Mouse (Mus musculus): Measurements from ENCODE around the gene Aggf1.
A peak's percentile ranks its signal among the peaks of the same experiment; 100 is the strongest.
"Not testable (repeated sequence)": the region's sequence is repeated elsewhere in the genome, so short reads cannot be mapped to it uniquely, and the experiment has no call there.

Gene Aggf1

GRCm38 (mm10) chr13:95374701-95375553, at the start of gene Aggf1:
TSS of gene Aggf1 (minus strand) at chr13:95375352.
- peak; percentile 84 to 89 for DNase-seq (ENCODE audit: low spot score in 2 of 2)

GRCm38 (mm10) chr13:95424932-95425331, 49.8 kb upstream of the Aggf1 start:
- DNase-seq (ENCODE audit: low spot score in 2 of 2), result no peak

DNA sequence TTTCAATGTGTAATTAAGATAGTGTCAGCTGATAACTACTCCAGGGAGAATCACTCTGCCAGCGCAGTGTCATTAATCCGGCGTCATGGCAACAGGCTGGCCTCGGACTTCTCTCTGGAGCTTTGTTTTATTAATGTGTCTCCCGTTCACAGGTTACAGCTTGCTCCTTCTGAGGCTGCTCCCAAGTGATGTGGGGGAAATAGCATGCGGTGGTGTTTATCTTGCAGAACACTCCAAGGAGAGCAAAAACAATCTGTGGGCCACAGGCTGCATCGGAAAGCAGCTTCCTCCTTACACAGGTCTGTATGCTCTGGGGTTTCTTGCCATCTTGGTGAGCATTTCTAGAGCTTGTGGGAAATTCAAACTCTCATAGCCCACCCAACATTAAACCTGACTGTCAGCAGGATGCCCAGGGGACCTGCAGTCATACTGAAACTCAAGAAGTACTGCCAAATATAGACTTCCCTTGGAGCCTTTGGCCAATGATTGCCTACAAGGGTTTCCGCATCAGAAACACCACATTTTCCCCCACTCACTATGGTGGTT, 44.1 kb upstream of the Aggf1 start:
- no peak for DNase-seq (ENCODE audit: low spot score in 2 of 2)

GRCm38 (mm10) chr13:95418575-95419203, 43.5 kb upstream of the Aggf1 start:
- DNase-seq (ENCODE audit: low spot score in 2 of 2), result no peak

- DNase-seq (ENCODE audit: low spot score in 2 of 2), result no peak
These were observed 37.1 kb upstream of the Aggf1 start for GRCm38 (mm10) chr13:95412257-95412656.

DNA sequence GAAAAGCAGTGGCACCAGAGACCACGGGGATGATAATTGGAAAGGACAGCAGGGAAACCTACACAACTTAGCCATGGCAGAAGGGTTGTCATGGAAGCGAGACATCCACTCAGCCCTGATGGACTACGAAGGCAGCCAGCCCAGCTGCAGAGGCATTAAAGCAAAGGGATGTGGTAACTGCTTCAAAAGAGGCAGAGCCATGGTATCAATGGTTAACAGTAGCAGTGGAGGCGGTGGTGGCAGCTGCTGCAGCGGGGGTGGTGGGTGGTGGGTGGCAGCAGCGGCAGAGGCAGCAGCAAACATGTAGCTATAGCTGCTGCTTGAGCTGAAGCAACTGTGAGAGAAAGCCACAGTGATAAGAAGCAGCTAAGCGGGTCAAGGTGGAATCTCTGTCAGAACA, 18.1 kb upstream of the Aggf1 start:
- DNase-seq (ENCODE audit: low spot score in 2 of 2), result peak in 1 of 2 experiments; percentile 4

DNA sequence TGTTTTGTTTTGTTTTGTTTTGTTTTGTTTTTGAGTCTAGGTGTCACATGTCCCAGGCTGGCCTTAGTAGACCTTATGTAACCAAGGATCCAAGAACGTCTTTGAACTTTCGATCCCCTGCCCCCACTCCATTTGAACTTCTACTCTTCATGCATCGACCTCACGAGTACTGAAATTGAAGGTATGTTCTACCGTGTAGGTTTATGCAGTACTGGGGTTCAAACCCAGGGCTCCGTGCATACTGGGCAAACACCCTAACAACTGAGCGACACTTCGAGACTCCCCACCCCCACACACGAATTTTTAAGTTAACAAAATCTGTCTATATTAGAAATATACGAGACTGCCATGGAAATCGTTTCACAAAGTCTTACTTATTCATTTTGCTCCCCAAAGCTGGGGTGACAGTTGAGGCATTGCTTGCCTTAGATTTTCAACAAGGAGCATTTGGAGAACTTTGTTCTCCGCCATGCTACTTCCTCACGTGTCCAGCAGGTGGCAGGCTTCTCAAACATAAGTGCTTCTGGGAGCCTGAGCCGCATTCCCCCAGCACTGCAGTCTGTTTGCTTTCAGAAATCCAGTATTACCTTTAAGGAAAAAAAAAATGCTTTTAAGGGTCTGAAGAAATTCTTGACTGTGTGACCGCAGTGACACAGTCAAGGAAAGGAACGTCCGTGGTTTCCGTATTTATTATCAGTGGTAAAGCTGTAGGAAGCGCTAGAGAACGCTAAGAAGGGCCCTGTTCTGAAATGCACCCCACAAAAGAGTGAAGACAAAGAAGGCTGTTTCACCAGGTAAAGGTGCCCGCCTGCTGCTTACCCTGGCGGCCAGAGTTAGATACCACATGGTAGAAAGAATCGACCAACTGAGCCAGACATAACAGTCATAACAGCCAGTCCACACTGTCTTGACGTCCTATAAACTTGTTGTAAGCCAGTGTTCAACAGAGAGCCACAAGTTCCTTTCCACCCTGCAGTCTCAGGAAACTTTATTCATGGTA, 15.0 kb upstream of the Aggf1 start:
- DNase-seq (ENCODE audit: low spot score in 2 of 2), result peak; percentile 45 to 77

DNA sequence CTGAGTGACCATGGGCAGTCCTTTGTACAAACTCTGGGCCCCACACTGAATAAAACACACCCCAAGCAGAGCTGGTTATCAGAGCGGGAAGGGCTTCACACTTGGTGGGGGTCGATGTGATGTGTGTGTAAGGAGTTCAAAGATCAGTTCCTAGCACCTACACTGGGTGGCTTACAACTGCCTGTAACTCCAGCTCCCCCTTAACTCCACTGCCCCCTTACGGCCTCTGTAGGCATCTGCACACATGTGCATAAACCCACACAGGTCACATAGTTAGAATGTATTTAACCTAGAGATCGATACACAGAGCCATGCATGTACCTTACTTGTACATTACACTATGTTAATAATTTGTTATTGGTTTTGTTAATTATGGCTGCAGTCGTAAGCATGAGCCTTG, 13.1 kb upstream of the Aggf1 start:
- DNase-seq (ENCODE audit: low spot score in 2 of 2), result no peak

GRCm38 (mm10) chr13:95382418-95382817, 7.3 kb upstream of the Aggf1 start:
- no peak for DNase-seq (ENCODE audit: low spot score in 2 of 2)

DNA sequence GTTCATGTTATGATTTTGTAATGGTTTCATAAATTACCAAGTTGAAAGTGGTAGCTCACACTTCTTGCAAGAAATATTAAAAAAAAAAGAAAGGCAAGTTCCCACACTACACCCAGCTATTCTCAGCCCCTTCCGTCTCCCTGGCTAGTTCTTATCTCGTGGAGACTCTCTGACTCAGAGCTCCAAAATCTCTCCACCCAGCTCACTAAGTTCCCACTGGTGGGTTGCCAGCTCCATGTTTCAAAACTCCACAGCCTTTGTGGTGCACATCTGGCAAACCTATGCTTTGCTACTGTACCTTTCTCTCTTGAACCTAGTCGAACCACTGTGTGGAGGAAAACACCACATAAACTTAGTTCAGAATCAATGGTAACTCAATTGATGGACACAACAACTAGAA, 3.5 kb upstream of the Aggf1 start:
- DNase-seq (ENCODE audit: low spot score in 2 of 2), result no peak

GRCm38 (mm10) chr13:95376689-95377289, 1.6 kb upstream of the Aggf1 start:
- not testable (repeated sequence) for DNase-seq (ENCODE audit: low spot score in 2 of 2)

DNA sequence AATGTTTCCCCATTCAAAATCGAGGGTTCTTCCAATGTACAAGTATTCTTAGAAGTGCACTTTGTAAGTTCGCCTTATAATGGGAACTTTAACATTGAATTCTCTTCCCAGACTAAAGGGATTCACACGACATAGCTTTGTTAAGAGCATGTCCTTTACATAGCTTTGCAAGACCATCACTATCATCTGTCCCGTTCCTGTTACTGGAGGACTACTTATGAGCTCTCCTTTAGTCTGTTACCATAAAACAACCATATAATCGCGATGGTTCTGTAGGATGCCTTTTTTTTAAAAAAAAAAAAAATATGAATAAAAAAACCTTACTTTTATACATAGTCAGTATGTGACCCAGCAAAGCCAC, 382 bp upstream of the Aggf1 start:
- no peak for DNase-seq (ENCODE audit: low spot score in 2 of 2)

GRCm38 (mm10) chr13:95366356-95366755, 8.8 kb downstream of the Aggf1 start:
- DNase-seq (ENCODE audit: low spot score in 2 of 2), result no peak

GRCm38 (mm10) chr13:95363440-95363839, 11.7 kb downstream of the Aggf1 start:
- DNase-seq (ENCODE audit: low spot score in 2 of 2), result no peak

DNA sequence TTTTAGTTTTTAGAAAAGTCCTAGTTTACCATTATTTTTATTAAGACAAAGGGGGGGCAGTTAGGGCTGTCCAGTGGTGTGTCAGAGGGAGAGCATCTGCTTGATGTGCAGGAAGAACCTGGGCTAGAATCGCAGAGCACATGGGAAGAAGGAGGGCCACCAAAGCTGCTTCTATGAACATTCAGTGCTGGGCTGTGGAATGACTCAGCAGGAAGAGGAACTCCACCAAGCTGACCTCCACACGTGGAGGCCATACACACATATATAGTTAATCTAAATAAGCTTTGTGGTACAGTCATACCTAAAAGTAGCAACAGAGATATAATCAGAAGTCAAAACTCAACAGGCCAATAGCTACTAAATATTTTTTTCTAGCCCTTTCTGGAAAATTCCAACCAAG, 16.9 kb downstream of the Aggf1 start:
- DNase-seq (ENCODE audit: low spot score in 2 of 2), result no peak

GRCm38 (mm10) chr13:95348476-95348875, 26.7 kb downstream of the Aggf1 start:
- DNase-seq (ENCODE audit: low spot score in 2 of 2), result no peak

- DNase-seq (ENCODE audit: low spot score in 2 of 2), result peak; percentile 16 to 72
These were observed 28.0 kb downstream of the Aggf1 start for GRCm38 (mm10) chr13:95347018-95347696.

DNA sequence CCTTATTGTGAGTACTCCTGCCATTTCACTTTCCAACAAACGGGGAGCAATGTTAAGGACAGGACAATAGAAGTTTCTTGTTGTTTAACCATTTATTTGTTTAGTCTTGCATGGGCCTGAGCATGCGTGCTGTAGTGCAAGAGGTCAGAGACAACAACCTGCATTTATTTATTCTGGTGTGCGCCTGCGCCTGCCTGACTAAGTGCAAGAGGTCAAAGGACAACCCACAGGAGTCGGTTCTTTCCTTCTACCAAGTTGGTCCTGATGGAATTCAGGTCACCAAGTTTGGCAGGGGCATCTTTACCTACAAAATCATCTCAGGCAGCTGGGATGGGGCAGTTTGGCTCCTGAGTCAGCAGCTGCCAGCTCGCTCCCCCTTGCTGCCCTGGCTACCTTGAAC, 29.3 kb downstream of the Aggf1 start:
- DNase-seq (ENCODE audit: low spot score in 2 of 2), result no peak

DNA sequence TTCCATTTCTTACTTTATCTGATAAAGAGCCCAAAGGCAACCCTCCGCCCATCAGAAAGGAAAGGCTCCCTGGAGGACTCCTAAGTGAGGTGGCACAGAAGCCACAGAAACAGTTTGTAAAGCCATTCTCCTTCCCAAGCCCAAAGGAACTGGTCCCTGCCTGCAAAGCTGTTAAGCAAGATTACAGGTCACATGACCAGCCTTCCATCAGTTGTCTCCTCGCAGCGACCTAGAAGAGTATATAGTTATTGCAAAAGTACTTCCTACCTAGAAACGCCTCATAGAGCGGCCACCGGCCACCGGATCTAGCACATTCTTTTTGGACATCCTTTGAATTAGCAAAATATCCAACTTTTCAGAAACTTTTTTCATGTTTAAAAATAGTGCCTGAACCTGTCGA, 31.7 kb downstream of the Aggf1 start:
- no peak for DNase-seq (ENCODE audit: low spot score in 2 of 2)

- DNase-seq (ENCODE audit: low spot score in 2 of 2), result no peak
These were observed 39.0 kb downstream of the Aggf1 start for GRCm38 (mm10) chr13:95336122-95336677.

Measured in thymus, postnatal 10 days (tissue).